Mouse (Mus musculus) right cerebral cortex, postnatal 36 days (tissue): ENCODE measurements around the gene Mag.
"Not testable (repeated sequence)": the region's sequence is repeated elsewhere in the genome, so short reads cannot be mapped to it uniquely, and the experiment has no call there.

Experiments used
- DNase-seq, 2 experiments: peaks; one replicate each; pipeline ENCODE4 v3.0.0; 2022; ENCODE audit warnings: low spot score in 2 of 2, mixed read lengths in 1 of 2

The Mag gene

DNA sequence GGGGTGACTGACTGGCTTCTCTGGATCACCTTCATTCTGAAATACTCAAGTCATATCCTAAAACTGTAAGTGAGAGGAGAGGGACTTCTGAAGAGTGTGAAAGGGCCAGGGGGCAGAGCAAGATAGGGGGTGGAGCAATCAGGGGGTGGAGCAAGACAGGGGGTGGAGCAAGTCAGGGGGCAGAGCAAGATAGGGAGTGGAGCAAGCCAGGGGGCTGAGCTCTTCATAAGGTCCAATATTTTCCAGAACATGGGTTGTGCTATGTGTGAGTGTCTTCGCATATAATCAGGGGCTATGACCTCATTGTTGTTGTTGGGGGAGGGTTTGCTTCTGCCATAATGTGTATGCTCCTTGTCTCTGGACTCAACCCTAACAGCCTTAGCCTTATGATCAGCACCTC, 25.4 kb upstream of the Mag start:
- not testable (repeated sequence) for DNase-seq

DNA sequence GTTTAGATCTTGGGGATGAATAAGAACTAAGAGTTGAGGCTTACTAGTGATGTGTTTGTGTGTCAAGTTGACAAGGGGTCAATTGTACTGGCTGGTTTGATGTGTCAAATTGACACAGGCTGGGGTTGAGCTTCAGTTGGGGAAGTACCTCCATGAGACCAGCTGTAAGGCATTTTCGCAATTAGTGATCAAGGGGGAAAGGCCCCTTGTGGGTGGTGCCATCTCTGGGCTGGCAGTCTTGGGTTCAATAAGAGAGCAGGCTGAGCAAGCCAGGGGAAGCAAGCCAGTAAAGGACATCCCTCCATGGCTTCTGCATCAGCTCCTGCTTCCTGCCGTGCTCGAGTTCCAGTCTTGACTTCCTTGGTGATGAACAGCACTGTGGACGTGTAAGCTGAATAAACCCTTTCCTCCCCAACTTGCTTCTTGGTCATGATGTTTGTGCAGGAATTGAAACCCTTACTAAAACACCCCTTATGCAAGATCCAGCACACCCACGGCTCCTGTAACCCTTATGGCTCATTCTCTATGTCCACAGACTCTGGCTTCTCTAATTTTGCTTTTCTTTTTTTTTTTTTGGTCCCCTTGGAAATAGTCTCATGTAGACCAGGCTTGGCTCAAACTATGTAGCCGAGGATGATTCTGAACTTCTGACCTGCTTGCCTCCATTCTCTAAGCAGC, 20.9 kb upstream of the Mag start:
- DNase-seq, result not testable (repeated sequence)

DNA sequence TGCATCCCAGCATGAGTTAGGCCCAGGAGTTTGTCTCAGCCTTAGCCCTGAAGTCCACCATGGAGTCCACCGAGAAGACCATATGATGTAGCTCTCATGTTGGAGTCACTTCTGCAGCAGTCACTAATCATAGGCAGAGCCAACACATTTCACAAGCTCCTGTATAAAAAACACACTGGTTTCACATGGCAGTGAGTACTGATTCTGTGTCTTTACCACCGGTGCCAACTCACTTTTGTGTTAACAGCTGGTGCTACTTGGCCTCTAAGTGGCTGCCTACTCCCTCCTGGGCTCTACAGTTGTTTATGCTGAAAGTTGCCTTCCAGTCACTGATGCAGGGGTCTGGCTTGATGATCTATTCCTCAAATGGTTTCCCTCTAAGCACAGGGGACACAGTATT, 9.9 kb upstream of the Mag start, which contains the start of gene Hamp2:
Hamp2 (minus strand) TSS at position 101 of the 400 bp plus-strand sequence.
- not testable (repeated sequence) for DNase-seq

DNA sequence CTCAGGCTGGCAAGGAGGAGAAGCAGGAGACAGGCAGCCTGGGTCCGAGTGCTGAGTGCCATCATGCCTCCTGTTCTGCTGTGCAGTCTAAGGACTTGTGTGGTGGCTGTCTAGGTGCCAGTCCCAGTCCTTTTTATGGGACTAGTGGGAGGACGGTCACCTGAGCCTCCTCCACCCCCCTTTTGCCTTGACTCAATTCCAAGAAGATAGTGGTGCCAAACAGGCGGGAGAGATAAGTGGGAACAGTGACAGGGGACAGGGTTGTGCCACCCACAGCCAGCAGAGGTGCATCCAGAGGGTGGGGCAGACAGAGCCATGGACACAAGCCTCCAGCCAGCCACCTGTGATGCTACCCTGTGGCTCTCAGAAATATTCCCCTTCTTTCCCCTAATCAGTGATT, 9.4 kb upstream of the Mag start:
- no peak for DNase-seq

DNA sequence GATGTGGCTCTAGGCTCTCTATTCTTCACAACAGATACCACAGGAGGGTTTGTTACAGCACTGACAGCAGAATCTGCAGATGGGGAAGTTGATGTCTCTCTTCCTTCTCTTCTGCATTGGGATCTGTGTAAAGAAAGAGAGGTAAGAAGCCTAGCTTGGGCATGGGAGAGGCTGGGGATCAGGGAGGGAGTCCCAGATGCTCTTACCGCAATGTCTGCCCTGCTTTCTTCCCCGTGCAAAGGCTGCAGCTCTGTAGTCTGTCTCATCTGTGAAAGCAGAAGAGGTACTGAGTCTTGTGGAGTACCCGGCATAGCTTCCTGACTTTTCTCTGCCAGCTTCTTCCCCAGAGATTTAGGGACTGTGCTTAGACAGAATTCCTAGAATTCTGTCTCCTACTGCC, 7.8 kb upstream of the Mag start:
- DNase-seq, result not testable (repeated sequence)

DNA sequence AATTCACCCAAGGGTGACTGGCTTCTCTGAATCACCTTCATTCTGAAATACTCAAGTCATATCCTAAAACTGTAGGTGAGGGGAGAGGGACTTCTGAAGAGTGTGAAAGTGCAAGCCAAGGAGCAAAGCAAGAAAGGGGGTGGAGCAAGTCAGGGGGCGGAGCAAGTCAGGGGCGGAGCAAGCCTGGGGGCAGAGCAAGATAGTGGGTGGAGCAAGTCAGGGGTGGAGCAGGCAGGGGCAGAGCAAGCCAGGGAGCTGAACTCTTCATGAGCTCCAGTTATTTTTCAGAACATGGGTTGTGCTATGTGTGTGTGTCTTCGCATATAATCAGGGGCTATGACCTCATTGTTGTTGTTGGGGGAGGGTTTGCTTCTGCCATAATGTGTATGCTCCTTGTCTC, 5.5 kb upstream of the Mag start:
- DNase-seq, result no peak

DNA sequence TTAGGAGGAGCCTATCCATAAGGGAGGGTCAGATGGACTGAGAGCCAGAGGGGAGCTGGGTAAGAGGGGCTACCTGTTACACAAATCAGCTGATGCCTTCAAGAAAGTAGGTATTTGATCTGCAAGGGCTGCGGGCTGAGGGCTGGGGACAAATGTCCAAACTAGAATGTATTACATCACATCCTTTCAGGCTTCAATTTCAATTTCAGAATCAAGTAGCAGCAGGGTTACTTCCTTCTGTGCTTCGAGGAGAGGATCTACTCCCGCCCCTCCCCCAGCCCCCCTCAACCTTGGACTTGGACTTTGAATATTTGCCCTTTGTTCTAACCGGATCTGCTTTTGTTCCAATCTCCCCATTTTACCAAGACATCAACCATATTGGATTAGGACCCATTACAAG, 2.5 kb upstream of the Mag start:
- DNase-seq, result no peak

DNA sequence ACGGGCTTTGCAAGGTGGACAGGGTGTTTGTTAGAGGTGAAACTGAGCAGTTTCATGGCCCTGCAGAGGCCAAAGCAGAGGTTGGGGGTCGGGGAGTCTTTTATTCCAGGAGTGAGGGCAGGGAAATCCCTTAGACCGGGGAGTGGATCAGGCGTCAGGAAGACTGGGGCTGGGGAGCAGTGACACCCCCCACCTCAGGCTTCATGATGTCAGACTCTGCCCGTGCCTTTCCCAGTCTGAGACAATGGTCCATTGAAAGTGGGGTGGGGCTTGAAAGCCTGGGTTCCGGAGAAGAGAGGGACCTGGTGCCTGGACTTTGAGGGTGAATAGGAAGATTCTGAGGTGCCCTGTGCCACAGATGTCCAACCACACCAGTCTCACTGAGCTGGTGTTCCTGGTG, 2.0 kb upstream of the Mag start:
- DNase-seq, result no peak

DNA sequence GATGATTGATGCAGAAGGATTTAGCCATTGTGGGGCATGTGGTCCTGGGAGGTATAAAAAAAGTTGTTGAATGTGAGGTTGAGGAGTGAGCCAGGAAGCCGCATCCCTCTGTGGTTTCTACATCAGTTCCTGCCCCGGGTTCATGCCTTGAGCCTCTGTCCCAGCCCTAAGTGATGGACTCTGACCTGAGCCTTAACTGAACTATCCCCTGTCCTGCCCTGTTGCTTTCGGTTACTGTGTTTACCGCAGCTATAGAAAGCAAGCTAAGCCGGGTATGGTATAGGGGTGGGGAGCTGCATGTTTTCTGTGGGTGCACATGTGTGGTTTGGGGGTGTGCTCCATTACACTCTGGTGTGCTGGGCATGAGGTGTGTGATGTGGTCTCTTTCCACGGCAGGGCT, 4.9 kb downstream of the Mag start:
- DNase-seq, result no peak

DNA sequence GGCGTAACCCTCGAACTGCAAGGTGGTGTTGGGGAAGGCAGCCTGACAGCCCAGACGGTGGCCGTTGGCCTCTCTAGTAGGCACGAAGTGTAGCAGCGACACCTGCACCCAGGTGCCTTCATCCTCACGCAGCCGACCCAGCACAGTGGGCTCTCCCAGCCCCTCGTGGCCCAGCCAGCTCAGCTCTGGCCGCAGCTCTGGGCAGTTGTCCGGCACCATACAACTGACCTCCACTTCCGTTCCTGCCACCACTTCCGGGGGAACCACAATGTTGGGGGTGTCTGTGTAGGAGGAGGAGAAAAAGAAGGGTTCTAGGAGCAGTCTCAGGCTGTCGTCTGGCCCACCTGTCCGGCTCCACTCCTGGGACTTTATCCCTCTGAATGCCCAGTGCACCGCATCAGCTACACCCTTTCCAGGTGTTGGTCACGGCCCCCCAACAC, 5.7 kb downstream of the Mag start:
- no peak for DNase-seq

DNA sequence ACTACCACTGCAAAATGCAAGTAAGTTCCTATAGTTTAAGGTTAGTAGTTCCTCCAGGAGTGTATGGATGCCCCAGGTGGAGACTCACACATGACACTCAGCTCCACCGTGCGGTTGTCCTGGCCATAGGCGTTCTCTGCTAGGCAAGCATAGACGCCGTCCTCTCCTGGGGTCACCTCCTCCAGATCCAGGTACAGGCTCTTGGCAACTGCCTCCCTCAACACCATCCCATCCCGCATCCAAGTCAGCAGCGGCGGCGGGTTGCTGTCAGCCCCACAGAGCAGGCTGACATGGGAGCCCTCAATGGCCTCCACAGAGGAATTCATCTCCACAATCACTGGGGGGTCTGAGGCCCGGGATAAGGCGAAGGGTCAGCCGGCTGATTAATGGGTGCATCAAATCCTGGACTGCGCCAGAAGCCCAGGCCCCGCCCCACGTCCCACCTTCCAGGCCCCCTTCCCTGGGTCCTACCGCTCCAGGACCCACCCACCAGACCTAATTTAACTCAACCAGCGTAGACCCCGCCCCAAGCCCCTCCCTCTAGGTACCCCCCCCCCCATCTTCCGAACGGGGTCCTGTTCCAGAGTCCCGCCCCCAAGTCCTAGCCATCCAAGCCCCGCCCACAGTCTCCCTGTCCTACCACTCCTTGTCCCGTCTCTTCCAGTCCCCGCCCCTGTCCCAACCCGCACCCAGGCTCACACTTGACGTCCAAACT, 6.2 kb downstream of the Mag start:
- no peak for DNase-seq

DNA sequence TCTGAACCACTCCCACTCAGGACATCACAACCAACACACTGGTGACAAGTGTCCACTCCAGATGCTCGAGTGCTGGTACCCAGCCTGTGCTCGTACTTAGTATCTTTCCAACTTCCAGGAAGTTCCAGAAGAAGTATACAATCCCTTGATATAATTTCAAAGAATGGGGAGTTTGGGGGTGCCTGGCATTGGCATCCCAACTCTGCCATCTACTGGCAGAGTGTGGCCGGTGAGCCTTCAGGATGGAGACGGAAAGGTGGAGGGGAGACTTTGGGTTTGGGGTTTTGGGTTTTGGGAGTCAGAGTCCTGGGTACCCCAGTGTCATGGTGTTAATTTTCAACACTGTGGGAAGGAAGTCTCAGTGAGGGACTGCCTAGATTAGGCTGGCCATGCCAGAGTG, 10.6 kb downstream of the Mag start:
- DNase-seq, result no peak

DNA sequence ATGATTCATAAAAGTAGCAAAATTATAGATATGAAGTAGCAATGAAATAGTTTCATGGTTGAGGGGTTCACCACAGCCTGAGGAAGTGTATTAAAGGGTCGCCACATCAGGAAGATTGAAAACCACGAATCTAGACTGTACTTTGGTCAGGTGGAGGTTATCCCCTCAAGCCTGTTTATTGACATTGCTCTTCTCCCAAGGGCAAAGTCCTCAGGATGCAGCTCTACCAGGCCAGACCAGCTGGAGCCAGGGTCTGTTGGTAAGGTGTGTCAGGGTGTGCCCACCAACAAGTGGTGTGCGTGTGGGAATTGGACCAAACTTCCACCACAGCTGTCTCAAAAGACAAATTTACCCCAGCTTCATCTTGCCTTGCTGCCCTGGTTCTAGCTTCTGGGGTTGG, 19.5 kb downstream of the Mag start:
- DNase-seq, result no peak

DNA sequence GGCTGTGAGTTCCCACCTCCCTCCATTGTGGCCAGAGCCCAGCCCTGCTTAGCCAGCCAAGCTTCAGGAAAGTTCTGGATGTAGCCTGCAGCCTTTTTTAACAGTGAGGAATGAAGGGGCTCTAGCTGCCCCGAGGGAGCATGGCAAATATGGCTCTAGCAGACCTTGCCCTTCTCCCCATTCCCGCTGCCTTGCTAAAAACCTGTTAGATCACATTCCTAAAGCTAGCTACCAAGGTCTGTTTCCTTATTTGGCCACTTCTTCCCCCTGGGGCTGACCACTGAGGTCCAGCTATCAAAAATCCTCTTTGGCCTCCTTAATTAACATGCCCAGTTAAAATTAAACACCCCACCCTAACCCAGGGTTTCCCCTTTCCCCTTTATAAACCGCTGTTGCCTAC, 22.2 kb downstream of the Mag start:
- no peak for DNase-seq

DNA sequence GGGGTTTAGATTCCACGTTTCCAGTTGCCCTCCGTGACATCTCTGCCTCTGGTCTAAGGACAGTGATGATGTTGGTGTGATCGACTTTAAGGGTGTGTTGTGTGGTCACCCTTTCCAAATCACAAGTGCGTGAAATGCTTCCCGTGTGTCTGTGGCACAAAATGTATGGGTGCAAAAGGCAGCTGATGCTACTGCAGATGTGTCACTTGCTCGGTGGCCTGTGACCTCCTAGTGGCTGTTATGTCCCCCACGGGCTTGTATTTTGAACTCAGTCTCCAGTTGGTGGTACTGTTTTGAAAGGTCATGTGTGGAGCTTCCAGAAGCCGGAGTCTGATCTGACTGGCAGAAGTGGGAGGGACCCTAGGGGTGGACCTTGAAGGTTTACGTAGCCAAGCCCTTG, 22.9 kb downstream of the Mag start:
- DNase-seq, result no peak

DNA sequence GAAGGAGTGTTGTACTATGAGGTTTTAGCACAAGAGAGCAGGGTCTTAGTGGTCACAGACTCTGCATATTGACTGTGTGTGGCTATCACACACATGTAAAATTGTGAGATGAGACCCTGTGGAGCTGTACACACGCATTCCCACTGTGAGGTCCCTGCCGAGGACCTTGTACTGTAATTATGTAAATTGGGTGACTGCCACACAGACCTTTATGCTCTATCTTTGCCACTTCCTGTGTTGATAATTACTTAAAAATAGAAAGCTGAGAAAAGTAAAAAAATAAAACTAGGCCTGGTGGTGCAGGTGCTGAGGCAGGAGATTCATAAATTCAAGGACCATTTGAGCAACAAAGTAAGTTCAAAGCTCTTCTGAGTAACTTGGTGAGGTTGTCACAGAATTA, 24.0 kb downstream of the Mag start:
- DNase-seq, result no peak

DNA sequence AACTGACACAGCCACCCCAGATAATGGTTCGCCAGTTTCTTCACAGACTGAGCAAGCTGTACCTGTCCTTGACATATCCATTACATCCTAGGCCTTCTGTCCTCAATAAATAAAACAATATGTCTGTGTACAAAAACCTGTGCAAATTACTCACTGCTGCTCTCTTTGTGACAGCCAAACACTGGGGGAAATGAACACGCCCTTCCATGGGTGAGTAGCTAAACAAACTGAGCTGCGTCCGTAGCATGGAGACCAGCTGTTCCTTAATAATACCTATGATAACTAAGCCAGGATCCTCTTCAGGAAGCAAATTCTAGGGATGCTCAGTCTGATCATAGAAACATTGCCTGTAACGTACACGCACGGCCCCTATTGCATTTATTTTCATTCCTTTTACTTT, 25.9 kb downstream of the Mag start:
- no peak for DNase-seq

DNA sequence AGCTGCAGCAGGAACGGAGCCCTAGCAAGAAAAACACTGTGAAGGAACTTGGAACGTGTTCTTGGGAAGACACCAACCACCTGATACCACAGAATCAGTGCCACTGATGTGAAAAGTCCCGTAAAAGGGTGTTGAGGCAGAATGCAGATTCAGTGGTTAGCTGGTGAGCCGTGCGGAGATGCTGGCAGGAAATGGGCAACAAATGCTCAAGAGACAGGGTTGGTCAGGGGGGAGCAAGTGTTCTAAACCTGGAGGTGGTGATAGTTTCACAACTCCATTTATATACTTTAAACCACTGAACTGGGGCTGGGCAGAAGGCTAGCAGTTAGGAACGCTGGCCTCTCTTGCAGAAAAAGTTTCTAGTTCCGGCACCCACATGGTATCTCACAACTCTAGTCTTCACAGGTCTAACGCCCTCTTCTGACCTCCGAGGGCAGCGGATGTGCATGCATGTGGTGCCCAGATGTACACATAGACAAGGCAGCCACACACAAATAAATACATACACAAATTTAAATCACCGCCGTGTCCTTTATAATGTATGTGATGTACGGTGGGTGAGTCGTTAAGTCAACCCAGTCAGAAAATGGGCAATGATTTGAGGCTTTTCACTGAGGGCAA, 27.0 kb downstream of the Mag start:
- no peak for DNase-seq

DNA sequence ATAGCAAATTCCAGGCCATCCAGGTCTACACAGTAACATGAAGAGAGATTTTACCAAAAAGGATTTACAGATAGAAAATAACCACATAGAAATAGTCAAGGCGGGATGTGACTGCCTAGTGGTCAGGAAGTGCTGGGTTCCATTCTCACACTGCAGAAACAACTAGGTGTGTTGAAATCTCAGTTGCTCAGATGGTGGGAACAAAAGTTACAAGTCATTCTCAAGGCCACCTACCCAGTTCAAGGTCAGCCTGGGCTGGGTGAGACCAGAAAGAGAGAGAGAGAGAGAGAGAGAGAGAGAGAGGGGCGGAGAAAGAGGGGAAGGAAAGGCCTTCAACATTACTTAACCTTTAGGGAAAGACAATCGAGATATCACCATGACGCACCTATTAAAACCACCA, 27.8 kb downstream of the Mag start:
- no peak for DNase-seq

DNA sequence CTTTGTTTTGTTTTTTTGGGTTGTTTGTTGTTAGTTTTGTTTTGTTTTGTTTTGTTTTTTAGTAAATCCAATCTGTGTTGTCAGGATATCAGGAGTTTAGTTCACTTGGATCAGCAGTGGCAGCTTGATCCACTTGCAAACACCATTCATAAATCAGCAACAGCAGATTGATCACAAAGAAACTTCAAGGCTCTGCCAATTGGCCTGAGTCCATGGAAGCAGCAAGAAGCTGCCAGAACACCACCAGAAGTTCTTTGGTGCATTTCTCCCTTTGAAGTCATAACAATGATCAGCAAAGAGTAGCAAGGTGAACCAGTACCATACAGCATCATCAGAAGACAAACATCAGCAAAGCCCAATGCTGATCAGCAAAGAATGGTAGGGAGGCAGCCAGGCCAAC, 30.6 kb downstream of the Mag start:
- DNase-seq, result no peak

DNA sequence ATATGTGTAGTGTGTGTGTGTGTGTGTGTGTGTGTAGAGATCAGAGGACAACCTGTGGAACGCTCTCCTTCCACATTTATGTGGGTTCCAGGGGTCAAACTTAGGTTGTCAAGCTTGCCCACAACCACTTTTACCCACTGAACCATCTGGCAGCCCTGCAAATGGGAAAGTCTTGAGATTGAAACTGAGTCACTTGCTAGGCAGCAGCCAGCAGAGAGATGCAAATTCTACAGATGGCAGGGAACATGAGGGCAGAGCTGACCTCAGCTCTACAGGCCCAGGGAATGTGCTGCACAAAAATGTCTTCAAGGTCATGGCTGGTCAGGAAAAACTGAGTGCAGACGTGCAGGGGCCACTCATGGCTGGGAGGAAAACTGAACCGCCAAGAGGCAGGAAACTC, 33.3 kb downstream of the Mag start:
- DNase-seq, result no peak

DNA sequence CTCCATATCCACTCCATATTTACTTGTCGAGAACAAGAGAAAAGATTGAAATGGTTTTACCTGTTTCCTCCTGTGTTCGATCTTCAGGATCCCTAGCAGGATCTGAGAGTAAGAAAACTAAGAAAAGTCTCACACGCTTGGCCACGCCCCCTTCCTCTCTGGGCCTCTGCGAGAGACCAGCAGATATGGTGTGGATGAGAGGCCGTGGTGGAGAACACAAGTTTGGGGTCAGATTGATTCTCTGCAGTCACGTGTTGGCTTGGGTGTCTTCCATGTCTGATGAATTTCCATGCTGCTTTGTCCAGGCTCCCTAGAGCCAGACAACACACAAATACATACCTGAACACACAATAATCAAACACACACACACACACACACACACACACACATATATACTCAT, 34.5 kb downstream of the Mag start, which contains the start of gene Cd22:
Cd22 (minus strand) TSS at position 167 of the 400 bp plus-strand sequence.
- no peak for DNase-seq

DNA sequence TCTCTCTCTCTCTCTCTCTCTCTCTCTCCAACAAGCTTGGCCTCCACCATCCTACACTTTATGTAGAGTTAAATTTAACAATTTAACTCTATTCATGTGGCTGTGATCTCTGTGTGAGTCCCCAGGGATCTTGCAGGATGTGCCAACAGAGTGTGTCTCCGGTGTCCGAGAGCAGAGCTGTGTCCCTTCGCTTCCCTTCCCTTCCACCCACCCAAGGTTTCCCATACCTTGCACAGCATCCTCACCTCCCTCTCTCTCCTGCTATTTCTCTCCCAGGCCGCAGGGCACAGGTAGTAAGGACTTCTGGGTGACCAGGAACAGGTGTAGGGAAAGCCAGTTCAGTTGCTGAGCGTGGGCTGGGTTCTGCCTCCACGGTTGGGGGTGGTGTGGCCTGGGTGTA, 35.7 kb downstream of the Mag start:
- no peak for DNase-seq
